Mouse (Mus musculus): Measurements from ENCODE around the gene Gm4312.
"Not testable (repeated sequence)": the region's sequence is repeated elsewhere in the genome, so short reads cannot be mapped to it uniquely, and the experiment has no call there.

Gene Gm4312

DNA sequence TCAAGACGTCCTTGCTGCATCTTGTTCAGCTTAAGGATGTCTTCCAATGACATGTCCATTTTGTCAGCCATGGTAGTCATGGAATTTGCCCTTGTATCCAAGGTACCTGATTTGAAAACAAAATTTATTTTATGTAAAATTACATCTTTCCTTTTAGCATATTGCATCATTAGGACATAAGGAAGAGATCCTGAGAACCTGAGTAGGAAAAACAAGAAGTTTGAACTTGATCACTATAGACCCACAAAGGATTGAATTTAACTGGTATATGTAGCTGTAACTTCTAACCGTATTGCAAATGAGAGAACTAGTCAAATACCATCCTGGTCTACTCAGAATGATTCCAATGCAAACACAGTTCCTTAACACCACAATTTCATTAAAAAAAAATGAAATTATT is at the start of gene Gm4312:
Gene Gm4312 (minus strand): TSS at position 101 of the 400 bp plus-strand sequence.
- not testable (repeated sequence) for DNase-seq (ENCODE audit: extremely low spot score)

- DNase-seq (ENCODE audit: extremely low spot score): no peak
These were observed 45.2 kb upstream of the Gm4312 start for GRCm38 (mm10) chr10:100427592-100427991.

DNA sequence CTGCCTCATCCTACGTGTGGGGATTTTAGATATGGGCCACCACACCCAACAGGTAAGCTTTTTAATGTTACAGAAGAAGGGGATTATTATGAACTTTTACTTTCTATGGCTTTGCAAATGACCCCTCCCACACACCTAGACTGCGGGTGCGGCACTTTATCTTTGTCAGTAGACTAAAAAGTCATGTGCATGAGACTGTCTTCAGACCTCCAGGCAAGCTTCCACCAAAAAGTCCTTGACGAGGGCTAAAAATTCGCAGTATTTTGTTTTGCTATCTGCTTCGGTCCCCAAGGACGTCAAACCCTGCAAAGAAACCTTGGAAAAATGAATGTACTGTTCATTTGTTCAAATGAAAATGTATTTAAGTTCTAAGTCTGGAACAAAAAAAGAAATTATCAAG is 33.2 kb upstream of the Gm4312 start:
- DNase-seq (ENCODE audit: extremely low spot score): no peak

DNA sequence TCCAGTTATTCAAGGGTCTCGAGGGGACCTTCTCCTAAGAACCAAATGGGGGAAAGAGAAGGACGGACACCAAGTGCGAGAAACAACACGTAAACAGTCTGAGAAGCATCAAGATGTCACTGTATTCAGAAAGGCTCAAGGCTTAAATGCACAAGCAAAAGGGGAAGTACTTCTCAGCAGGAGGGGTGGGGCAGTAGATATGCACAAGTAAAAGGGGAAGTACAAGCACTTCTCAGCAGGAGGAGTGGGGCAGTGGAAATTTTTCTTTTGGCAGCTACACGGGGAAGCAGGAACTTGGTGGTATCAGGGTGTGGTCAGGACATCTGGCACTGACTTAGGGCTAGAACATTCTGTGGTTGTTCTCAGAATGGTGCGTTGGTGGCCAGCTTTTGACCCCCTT is 19.9 kb upstream of the Gm4312 start:
- not testable (repeated sequence) for DNase-seq (ENCODE audit: extremely low spot score)

DNA sequence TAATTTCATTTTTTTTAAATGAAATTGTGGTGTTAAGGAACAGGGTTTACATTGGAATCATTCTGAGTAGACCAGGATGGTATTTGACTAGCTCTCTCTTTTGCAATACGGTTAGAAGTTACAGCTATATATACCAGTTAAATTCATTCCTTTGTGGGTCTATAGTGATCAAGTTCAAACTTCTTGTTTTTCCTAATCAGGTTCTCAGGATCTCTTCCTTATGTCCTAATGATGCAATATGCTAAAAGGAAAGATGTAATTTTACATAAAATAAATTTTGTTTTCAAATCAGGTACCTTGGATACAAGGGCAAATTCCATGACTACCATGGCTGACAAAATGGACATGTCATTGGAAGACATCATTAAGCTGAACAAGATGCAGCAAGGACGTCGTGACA is 21.3 kb downstream of the Gm4312 start, which contains the start of gene Gm4307:
Gene Gm4307 (plus strand): TSS at position 301 of the 400 bp plus-strand sequence.
- DNase-seq (ENCODE audit: extremely low spot score): not testable (repeated sequence)

DNA sequence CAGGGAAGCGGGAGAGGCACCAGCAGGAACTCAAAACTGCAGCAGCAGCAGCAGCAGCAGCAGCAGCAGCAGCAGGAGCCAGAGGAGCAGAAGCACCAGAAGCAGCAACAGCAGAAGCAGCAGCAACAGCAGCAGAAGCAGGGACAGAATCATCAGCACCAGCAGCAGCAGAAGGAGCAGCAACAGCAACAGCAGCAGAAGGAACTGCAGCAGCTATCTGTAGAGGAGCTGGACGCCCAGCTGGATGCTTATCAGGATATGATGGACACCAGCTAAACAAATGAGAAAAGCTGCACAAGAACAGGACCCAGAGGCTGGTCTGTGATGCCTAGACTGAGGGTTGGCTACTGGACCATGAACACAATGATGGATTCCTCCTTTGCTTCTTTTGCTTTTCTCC is 25.5 kb downstream of the Gm4312 start:
- DNase-seq (ENCODE audit: extremely low spot score): not testable (repeated sequence)

DNA sequence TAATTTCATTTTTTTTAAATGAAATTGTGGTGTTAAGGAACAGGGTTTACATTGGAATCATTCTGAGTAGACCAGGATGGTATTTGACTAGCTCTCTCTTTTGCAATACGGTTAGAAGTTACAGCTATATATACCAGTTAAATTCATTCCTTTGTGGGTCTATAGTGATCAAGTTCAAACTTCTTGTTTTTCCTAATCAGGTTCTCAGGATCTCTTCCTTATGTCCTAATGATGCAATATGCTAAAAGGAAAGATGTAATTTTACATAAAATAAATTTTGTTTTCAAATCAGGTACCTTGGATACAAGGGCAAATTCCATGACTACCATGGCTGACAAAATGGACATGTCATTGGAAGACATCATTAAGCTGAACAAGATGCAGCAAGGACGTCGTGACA is 31.6 kb downstream of the Gm4312 start, which contains the start of gene Gm4305:
Gene Gm4305 (plus strand): TSS at position 301 of the 400 bp plus-strand sequence.
- DNase-seq (ENCODE audit: extremely low spot score): not testable (repeated sequence)

- not testable (repeated sequence) for DNase-seq (ENCODE audit: extremely low spot score)
These were observed 36.7 kb downstream of the Gm4312 start, which contains the start of gene Gm4303 for GRCm38 (mm10) chr10:100345672-100346071. Gm4303 (plus strand) TSS chr10:100345972.

GRCm38 (mm10) chr10:100340536-100340935 is 41.8 kb downstream of the Gm4312 start, which contains the start of gene Gm4302:
Gm4302 (plus strand) TSS chr10:100340836.
- DNase-seq (ENCODE audit: extremely low spot score): not testable (repeated sequence)

DNA sequence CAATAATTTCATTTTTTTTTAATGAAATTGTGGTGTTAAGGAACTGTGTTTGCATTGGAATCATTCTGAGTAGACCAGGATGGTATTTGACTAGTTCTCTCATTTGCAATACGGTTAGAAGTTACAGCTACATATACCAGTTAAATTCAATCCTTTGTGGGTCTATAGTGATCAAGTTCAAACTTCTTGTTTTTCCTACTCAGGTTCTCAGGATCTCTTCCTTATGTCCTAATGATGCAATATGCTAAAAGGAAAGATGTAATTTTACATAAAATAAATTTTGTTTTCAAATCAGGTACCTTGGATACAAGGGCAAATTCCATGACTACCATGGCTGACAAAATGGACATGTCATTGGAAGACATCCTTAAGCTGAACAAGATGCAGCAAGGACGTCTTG is 47.0 kb downstream of the Gm4312 start, which contains the start of gene Gm4301:
Gene Gm4301 (plus strand): TSS at position 301 of the 400 bp plus-strand sequence.
- not testable (repeated sequence) for DNase-seq (ENCODE audit: extremely low spot score)
